Mouse (Mus musculus): ENCODE measurements at regions not wholly inside any gene's neighbourhood (a gene's known extent, or its start where the extent isn't known, plus 50 kb on each side); places are given as distances from the start of the nearest gene placed in this dataset.

- TF ChIP-seq POLR2A (IDR thresholded peaks at IDR 0.05; ENCODE audit: control insufficient read depth, low read depth, low read length) (no peak), CTCF (IDR thresholded peaks at IDR 0.05; ENCODE audit: control insufficient read depth, insufficient read depth, insufficient replicate concordance, low read depth, low read length) (no peak)
- H3K27ac ChIP-seq (ENCODE audit: control insufficient read depth, insufficient read depth, low read depth, low read length): no peak overlapping the region
- no peaks in the 10 kb centered on the region for H3K36me3 ChIP-seq (ENCODE audit: control insufficient read depth, insufficient read depth, low read length)
- H3K4me3 ChIP-seq (ENCODE audit: control insufficient read depth, low read depth, low read length): no peak overlapping the region
- no peaks in the 10 kb centered on the region for H3K27me3 ChIP-seq (ENCODE audit: control insufficient read depth, insufficient read depth, low read length)
- no peaks in the 10 kb centered on the region for H3K4me1 ChIP-seq (ENCODE audit: control insufficient read depth, insufficient read depth, low read length)
Observed at GRCm38 (mm10) chr11:19392190-19392589, 373.4 kb upstream of the Meis1 start.

- Histone ChIP-seq H3K4me1 (ENCODE audit: control insufficient read depth, insufficient read depth, low read length) (no peaks in the 10 kb centered on the region), H3K4me3 (ENCODE audit: control insufficient read depth, low read depth, low read length) (no peak overlapping the region), H3K27ac (ENCODE audit: control insufficient read depth, insufficient read depth, low read depth, low read length) (no peak overlapping the region), H3K27me3 (ENCODE audit: control insufficient read depth, insufficient read depth, low read length) (no peaks in the 10 kb centered on the region), H3K36me3 (ENCODE audit: control insufficient read depth, insufficient read depth, low read length) (no peaks in the 10 kb centered on the region)
- TF ChIP-seq POLR2A (IDR thresholded peaks at IDR 0.05; ENCODE audit: control insufficient read depth, low read depth, low read length): no peak
- TF ChIP-seq CTCF (IDR thresholded peaks at IDR 0.05; ENCODE audit: control insufficient read depth, insufficient read depth, insufficient replicate concordance, low read depth, low read length): no peak
Observed at GRCm38 (mm10) chr11:19394372-19394771, 375.6 kb upstream of the Meis1 start.

DNA sequence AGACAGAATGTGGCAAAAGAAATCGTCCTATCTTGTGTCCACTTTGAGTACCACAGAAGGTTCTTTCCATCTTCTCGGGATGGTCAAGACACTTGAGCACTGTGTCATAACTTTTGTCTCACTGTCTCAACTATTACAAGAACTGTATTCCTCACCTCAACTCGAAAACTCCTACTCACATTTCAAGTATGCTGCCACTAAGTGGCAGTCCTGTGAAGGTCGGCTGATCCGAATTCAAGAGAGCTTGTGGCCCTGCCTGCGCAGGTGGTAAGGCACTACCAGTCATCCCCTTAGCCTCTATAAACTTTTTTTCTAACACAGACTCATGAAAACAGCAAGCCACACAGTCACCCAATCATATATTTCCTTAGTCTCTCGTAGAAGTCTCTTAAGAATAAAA lies 381.6 kb upstream of the Meis1 start:
- no peaks in the 10 kb centered on the region for H3K27me3 ChIP-seq (ENCODE audit: control insufficient read depth, insufficient read depth, low read length)
- H3K4me1 ChIP-seq (ENCODE audit: control insufficient read depth, insufficient read depth, low read length): no peaks in the 10 kb centered on the region
- no peak overlapping the region for H3K27ac ChIP-seq (ENCODE audit: control insufficient read depth, insufficient read depth, low read depth, low read length)
- TF ChIP-seq CTCF (IDR thresholded peaks at IDR 0.05; ENCODE audit: control insufficient read depth, insufficient read depth, insufficient replicate concordance, low read depth, low read length) (no peak), POLR2A (IDR thresholded peaks at IDR 0.05; ENCODE audit: control insufficient read depth, low read depth, low read length) (no peak)
- H3K36me3 ChIP-seq (ENCODE audit: control insufficient read depth, insufficient read depth, low read length): no peaks in the 10 kb centered on the region
- H3K4me3 ChIP-seq (ENCODE audit: control insufficient read depth, low read depth, low read length): no peak overlapping the region

DNA sequence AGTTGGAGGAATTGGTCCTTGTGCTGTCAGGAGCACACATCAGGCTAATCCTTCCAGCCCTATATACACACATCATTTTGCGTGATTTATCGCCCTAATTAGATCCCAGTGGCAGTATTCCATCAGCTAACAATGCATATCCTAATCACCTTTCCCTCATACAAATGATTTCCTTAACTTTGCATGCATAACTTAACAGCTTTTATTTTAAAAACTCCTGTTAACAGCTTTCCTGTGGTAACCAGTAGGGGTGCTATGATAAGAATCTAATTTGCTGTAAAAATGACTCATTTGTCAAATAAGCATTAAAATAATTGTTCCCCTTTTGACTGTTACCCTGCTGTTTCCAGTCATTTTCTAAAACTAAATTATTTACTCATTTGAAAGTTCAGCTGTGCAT lies 401.4 kb upstream of the Meis1 start:
- Histone ChIP-seq H3K36me3 (ENCODE audit: control insufficient read depth, insufficient read depth, low read length) (no peaks in the 10 kb centered on the region), H3K27ac (ENCODE audit: control insufficient read depth, insufficient read depth, low read depth, low read length) (no peak overlapping the region), H3K4me1 (ENCODE audit: control insufficient read depth, insufficient read depth, low read length) (peaks cover 2% of the 10 kb centered on the region; the same call in 1 of the 2 replicates), H3K4me3 (ENCODE audit: control insufficient read depth, low read depth, low read length) (no peak overlapping the region), H3K27me3 (ENCODE audit: control insufficient read depth, insufficient read depth, low read length) (no peaks in the 10 kb centered on the region)
- TF ChIP-seq POLR2A (IDR thresholded peaks at IDR 0.05; ENCODE audit: control insufficient read depth, low read depth, low read length): no peak
- TF ChIP-seq CTCF (IDR thresholded peaks at IDR 0.05; ENCODE audit: control insufficient read depth, insufficient read depth, insufficient replicate concordance, low read depth, low read length): no peak

GRCm38 (mm10) chr11:19423268-19423667 lies 404.5 kb upstream of the Meis1 start:
- TF ChIP-seq POLR2A (IDR thresholded peaks at IDR 0.05; ENCODE audit: control insufficient read depth, low read depth, low read length) (no peak), CTCF (IDR thresholded peaks at IDR 0.05; ENCODE audit: control insufficient read depth, insufficient read depth, insufficient replicate concordance, low read depth, low read length) (no peak)
- H3K27me3 ChIP-seq (ENCODE audit: control insufficient read depth, insufficient read depth, low read length): no peaks in the 10 kb centered on the region
- H3K36me3 ChIP-seq (ENCODE audit: control insufficient read depth, insufficient read depth, low read length): no peaks in the 10 kb centered on the region
- H3K4me1 ChIP-seq (ENCODE audit: control insufficient read depth, insufficient read depth, low read length): peaks cover 2% of the 10 kb centered on the region; the same call in 1 of the 2 replicates
- no peak overlapping the region for H3K4me3 ChIP-seq (ENCODE audit: control insufficient read depth, low read depth, low read length)
- no peak overlapping the region for H3K27ac ChIP-seq (ENCODE audit: control insufficient read depth, insufficient read depth, low read depth, low read length)

DNA sequence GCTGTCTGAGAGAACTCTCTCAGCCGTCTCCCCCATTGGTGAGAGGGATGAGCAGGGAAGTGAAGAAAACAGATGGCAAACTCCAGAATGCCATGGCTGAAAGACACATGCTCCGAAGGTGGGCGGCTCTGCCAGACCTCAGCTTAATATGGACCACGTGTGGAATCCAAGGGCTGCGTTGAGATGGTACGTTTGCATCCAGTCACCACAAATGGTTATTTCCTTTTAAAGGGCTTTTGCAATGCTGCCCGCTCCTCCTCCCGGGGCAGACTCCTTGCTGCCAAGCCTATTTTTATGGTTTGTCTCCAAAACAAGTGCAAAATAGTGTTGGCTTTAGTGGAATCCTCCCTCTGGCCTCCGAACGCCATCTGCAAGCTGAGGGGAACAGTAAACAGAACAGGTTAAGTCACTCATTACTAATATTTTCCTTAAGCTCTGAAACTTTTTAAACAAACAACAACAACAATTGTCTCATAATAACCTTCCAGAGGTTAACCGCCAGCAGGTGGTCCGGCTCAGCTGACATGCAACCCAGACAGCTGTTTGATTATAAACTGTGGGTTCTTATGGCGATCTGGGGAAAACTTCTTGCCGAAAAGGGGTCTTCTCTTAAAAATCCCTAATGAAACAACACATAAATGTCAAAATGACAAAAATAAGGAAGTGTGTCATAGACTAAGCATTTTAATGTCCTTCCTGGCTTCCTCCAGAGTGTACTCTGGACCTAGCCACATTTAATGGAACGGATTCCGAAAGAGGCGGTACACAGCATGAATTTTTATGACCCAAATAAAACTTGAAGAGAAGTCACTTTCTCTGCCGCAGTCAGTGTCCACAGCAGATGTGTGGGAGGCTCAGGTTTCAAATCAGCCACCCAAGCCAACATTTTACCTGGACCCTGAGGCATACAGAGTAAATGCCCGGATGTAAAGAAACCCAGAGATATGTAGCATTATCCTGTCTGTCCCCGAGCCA lies 405.3 kb upstream of the Meis1 start:
- Histone ChIP-seq H3K4me1 (ENCODE audit: control insufficient read depth, insufficient read depth, low read length) (peaks cover 2% of the 10 kb centered on the region; the same call in 1 of the 2 replicates), H3K27me3 (ENCODE audit: control insufficient read depth, insufficient read depth, low read length) (no peaks in the 10 kb centered on the region), H3K27ac (ENCODE audit: control insufficient read depth, insufficient read depth, low read depth, low read length) (no peak overlapping the region), H3K4me3 (ENCODE audit: control insufficient read depth, low read depth, low read length) (no peak overlapping the region), H3K36me3 (ENCODE audit: control insufficient read depth, insufficient read depth, low read length) (no peaks in the 10 kb centered on the region)
- TF ChIP-seq POLR2A (IDR thresholded peaks at IDR 0.05; ENCODE audit: control insufficient read depth, low read depth, low read length) (no peak), CTCF (IDR thresholded peaks at IDR 0.05; ENCODE audit: control insufficient read depth, insufficient read depth, insufficient replicate concordance, low read depth, low read length) (no peak)

GRCm38 (mm10) chr11:19427559-19427958 lies 408.8 kb upstream of the Meis1 start:
- no peak overlapping the region for H3K4me3 ChIP-seq (ENCODE audit: control insufficient read depth, low read depth, low read length)
- no peaks in the 10 kb centered on the region for H3K36me3 ChIP-seq (ENCODE audit: control insufficient read depth, insufficient read depth, low read length)
- TF ChIP-seq CTCF (IDR thresholded peaks at IDR 0.05; ENCODE audit: control insufficient read depth, insufficient read depth, insufficient replicate concordance, low read depth, low read length): no peak
- no peak for TF ChIP-seq POLR2A (IDR thresholded peaks at IDR 0.05; ENCODE audit: control insufficient read depth, low read depth, low read length)
- H3K27ac ChIP-seq (ENCODE audit: control insufficient read depth, insufficient read depth, low read depth, low read length): no peak overlapping the region
- H3K27me3 ChIP-seq (ENCODE audit: control insufficient read depth, insufficient read depth, low read length): no peaks in the 10 kb centered on the region
- peaks cover 2% of the 10 kb centered on the region; the same call in 1 of the 2 replicates for H3K4me1 ChIP-seq (ENCODE audit: control insufficient read depth, insufficient read depth, low read length)

Measured in testis, adult 2 months (tissue).